Mouse (Mus musculus) G1E (cell line): ENCODE measurements around the gene Cuedc1.

ENCODE experiments used
- CTCF ChIP-seq: IDR thresholded peaks from 2 replicates; pipeline ENCODE4 v1.5.1; 2012; ENCODE audit warnings: low read depth, low read length, inconsistent platforms, mixed read lengths
- GATA1 ChIP-seq: IDR thresholded peaks from 2 replicates; pipeline ENCODE4 v1.6.1; 2012; ENCODE audit warnings: borderline replicate concordance, low read length, inconsistent platforms, mixed read lengths

- no peak for TF ChIP-seq CTCF
- no peak for TF ChIP-seq GATA1
Observed at GRCm38 (mm10) chr11:88122545-88122944, 24.7 kb downstream of the Cuedc1 start.
